Mouse (Mus musculus) MEL (cell line): ENCODE measurements around the gene Gm34653. TPM values are rescaled to one million over a fixed set of nuclear protein-coding genes. Genes with fewer than 3 reads are reported as not detected.
"Not testable (repeated sequence)": the region's sequence is repeated elsewhere in the genome, so short reads cannot be mapped to it uniquely, and the experiment has no call there.

Experiments
- DNase-seq: peaks from one replicate; pipeline ENCODE4 v3.0.0; 2011; ENCODE audit warnings: low read depth, low spot score
- H3K27ac ChIP-seq: 2 replicates; pipeline ENCODE4 v1.5.1; 2012; ENCODE audit warnings: low read depth, mild to moderate bottlenecking, control low read depth, low read length, moderate library complexity; ENCODE audit not compliant: control insufficient read depth
- H3K27me3 ChIP-seq, 2 experiments: fragments of 150-350 bp in 1 of 2; sonication (generic) in 1 of 2; 2 replicates each; pipeline ENCODE4 v1.6.1; 2012; ENCODE audit warnings: low read length in 2 of 2, mild to moderate bottlenecking in 2 of 2, improper control_type of control experiment in 1 of 2, moderate library complexity in 1 of 2; ENCODE audit not compliant: insufficient read depth in 2 of 2, control insufficient read depth in 1 of 2
- H3K36me3 ChIP-seq, 2 experiments: 2 replicates each; pipeline ENCODE4 v1.6.1; 2012 to 2014; ENCODE audit warnings: low read length in 2 of 2, improper control_type of control experiment in 1 of 2, inconsistent platforms in 1 of 2, mild to moderate bottlenecking in 1 of 2; ENCODE audit not compliant: insufficient read depth in 2 of 2, control insufficient read depth in 1 of 2
- H3K4me1 ChIP-seq, 2 experiments: fragments of 150-350 bp in 1 of 2; sonication (generic) in 1 of 2; 2 replicates each; pipeline ENCODE4 v1.6.1; 2012; ENCODE audit warnings: low read length in 2 of 2, improper control_type of control experiment in 1 of 2, mild to moderate bottlenecking in 1 of 2; ENCODE audit not compliant: insufficient read depth in 2 of 2, control insufficient read depth in 1 of 2
- H3K4me3 ChIP-seq, 2 experiments: fragments of 150-350 bp in 1 of 2; sonication (generic) in 1 of 2; 2 replicates each; pipeline ENCODE4 v1.5.1; 2012; ENCODE audit warnings: low read depth in 2 of 2, low read length in 2 of 2, mild to moderate bottlenecking in 2 of 2, moderate library complexity in 2 of 2, control low read depth in 1 of 2, improper control_type of control experiment in 1 of 2; ENCODE audit not compliant: control insufficient read depth in 1 of 2, insufficient read depth in 1 of 2
- H3K79me2 ChIP-seq: 2 replicates; pipeline ENCODE4 v1.6.1; 2012; ENCODE audit warnings: mild to moderate bottlenecking, low read length, moderate library complexity; ENCODE audit not compliant: control insufficient read depth, poor library complexity, insufficient read depth
- H3K9ac ChIP-seq: 2 replicates; pipeline ENCODE4 v1.6.1; 2012; ENCODE audit warnings: low read depth, mild to moderate bottlenecking, control low read depth, low read length, moderate library complexity; ENCODE audit not compliant: control insufficient read depth, poor library complexity, severe bottlenecking
- H3K9me3 ChIP-seq: fragments of 150-350 bp; sonication (generic); replicated peaks from 2 replicates; pipeline ENCODE4 v1.6.1; 2012; ENCODE audit warnings: mild to moderate bottlenecking, low read length, improper control_type of control experiment, moderate library complexity; ENCODE audit not compliant: insufficient read depth
- CTCF ChIP-seq, 3 experiments: IDR thresholded peaks in 2 of 3; conservative IDR thresholded peaks in 1 of 3; 2 replicates each; pipeline ENCODE4 v1.5.1; 2011 to 2012; ENCODE audit warnings: low read length in 3 of 3, low read depth in 2 of 3, mild to moderate bottlenecking in 2 of 3, improper control_type of control experiment in 1 of 3, inconsistent platforms in 1 of 3, mixed read lengths in 1 of 3, moderate library complexity in 1 of 3; ENCODE audit not compliant: control insufficient read depth in 1 of 3, insufficient read depth in 1 of 3, poor library complexity in 1 of 3, severe bottlenecking in 1 of 3
- GATA1 ChIP-seq: IDR thresholded peaks from 2 replicates; pipeline ENCODE4 v1.6.1; 2011; ENCODE audit warnings: low read depth, low read length, improper control_type of control experiment
- KAT2A ChIP-seq: conservative IDR thresholded peaks from 2 replicates; pipeline ENCODE4 v1.6.1; 2012; ENCODE audit warnings: low read depth, low read length, improper control_type of control experiment, inconsistent platforms
- MAX ChIP-seq: IDR thresholded peaks from 2 replicates; pipeline ENCODE4 v1.6.1; 2011; ENCODE audit warnings: low read length, improper control_type of control experiment
- MXI1 ChIP-seq: IDR thresholded peaks from 2 replicates; pipeline ENCODE4 v1.6.1; 2011; ENCODE audit warnings: mild to moderate bottlenecking, low read depth, low read length, improper control_type of control experiment
- MYB ChIP-seq: IDR thresholded peaks from 2 replicates; pipeline ENCODE4 v1.6.1; 2011; ENCODE audit warnings: mild to moderate bottlenecking, low read depth, low read length, improper control_type of control experiment
- NRF1 ChIP-seq: IDR thresholded peaks from 2 replicates; pipeline ENCODE4 v1.6.1; 2014; ENCODE audit warnings: low read depth, mild to moderate bottlenecking, inconsistent platforms, low read length, improper control_type of control experiment, moderate library complexity; ENCODE audit not compliant: poor library complexity, insufficient read depth, severe bottlenecking
- POLR2A ChIP-seq, 2 experiments: IDR thresholded peaks; 2 replicates each; pipeline ENCODE4 v1.6.1; 2011 to 2012; ENCODE audit warnings: low read length in 2 of 2, mild to moderate bottlenecking in 2 of 2, control low read depth in 1 of 2, improper control_type of control experiment in 1 of 2, low read depth in 1 of 2, moderate library complexity in 1 of 2; ENCODE audit not compliant: control insufficient read depth in 1 of 2, insufficient read depth in 1 of 2, poor library complexity in 1 of 2
- POLR2AphosphoS2 ChIP-seq: IDR thresholded peaks from 2 replicates; pipeline ENCODE4 v1.6.1; 2011; ENCODE audit warnings: low read length, improper control_type of control experiment
- POLR2AphosphoS5 ChIP-seq: IDR thresholded peaks from 2 replicates; pipeline ENCODE4 v1.6.1; 2012; ENCODE audit warnings: low read depth, borderline replicate concordance, mild to moderate bottlenecking, inconsistent platforms, low read length, moderate library complexity, mixed read lengths
- RAD21 ChIP-seq: IDR thresholded peaks from 2 replicates; pipeline ENCODE4 v1.6.1; 2011; ENCODE audit warnings: mild to moderate bottlenecking, low read depth, low read length, improper control_type of control experiment
- SIN3A ChIP-seq: IDR thresholded peaks from 2 replicates; pipeline ENCODE4 v1.6.1; 2012; ENCODE audit warnings: low read length, improper control_type of control experiment, inconsistent platforms
- USF1 ChIP-seq: IDR thresholded peaks from 2 replicates; pipeline ENCODE4 v1.6.1; 2014; ENCODE audit warnings: low read depth, mild to moderate bottlenecking, inconsistent platforms, low read length, improper control_type of control experiment, moderate library complexity
- ZC3H11A ChIP-seq: IDR thresholded peaks from 2 replicates; pipeline ENCODE4 v1.6.1; 2012; ENCODE audit warnings: low read depth, mild to moderate bottlenecking, inconsistent platforms, low read length, improper control_type of control experiment
- ZNF384 ChIP-seq: IDR thresholded peaks from 2 replicates; pipeline ENCODE4 v1.6.1; 2012; ENCODE audit warnings: low read depth, mild to moderate bottlenecking, inconsistent platforms, low read length, improper control_type of control experiment
- polyA plus RNA-seq, 2 experiments: library from polyadenylated mRNA; stranded (reverse) in 1 of 2; unstranded in 1 of 2; fragments of >175 nt in 1 of 2; fragments of >200 nt in 1 of 2; gene quantifications; 2 replicates each; pipeline versions ENCODE4 v1.2.1 to v1.2.4; 2012; ENCODE audit warnings: low replicate concordance in 2 of 2, low read depth in 1 of 2; ENCODE audit not compliant: insufficient read length in 2 of 2, insufficient read depth in 1 of 2, missing spikeins in 1 of 2
- total RNA-seq: library from RNA; depleted of rRNA; stranded (reverse); fragments of 300-350 nt; gene quantifications from 2 replicates; pipeline ENCODE4 v1.2.3, GENCODE M21; 2012

The Gm34653 gene
- total and polyA plus RNA-seq, 3 experiments = 0.08 to 0.10 TPM; not detected in 1

DNA sequence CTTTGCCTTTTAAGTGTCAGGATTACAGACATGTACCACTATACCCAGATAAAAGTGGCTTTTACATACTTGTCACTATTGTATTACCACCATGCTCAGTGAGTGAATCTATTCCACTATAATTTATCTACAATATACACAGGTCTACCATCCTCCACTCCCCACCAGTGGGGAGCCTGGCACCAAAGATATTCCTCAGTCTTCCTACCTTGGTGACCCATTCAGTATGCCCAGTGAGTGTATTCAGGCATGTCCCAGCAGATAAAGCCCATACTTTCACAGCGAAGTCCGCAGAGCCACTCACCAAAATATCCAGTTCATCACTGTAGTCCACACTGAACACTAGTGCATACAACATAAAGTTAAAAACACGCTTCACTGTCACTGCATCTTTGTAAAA lies 22.0 kb upstream of the Gm34653 start:
- H3K27me3 ChIP-seq = no peaks in the 10 kb centered on the region
- no peak overlapping the region for H3K27ac ChIP-seq
- peaks cover 16 to 24% of the 10 kb centered on the region in 2 experiments for H3K4me1 ChIP-seq
- no peak overlapping the region for H3K9ac ChIP-seq
- DNase-seq = no peak
- H3K79me2 ChIP-seq = peaks cover 35% of the 10 kb centered on the region
- H3K4me3 ChIP-seq = no peak overlapping the region
- no peak for TF ChIP-seq MXI1
- TF ChIP-seq RAD21 = no peak
- no peak for TF ChIP-seq POLR2AphosphoS2
- no peak for TF ChIP-seq ZC3H11A
- TF ChIP-seq USF1 = no peak
- TF ChIP-seq SIN3A = no peak
- no peak for TF ChIP-seq MYB
- no peak for TF ChIP-seq CTCF (IDR thresholded peaks at IDR 0.05 in 2 of 3, conservative IDR thresholded peaks at IDR 0.05 in 1 of 3; ENCODE audit: control insufficient read depth in 1 of 3, insufficient read depth in 1 of 3, low read depth in 2 of 3, low read length in 3 of 3, poor library complexity in 1 of 3, severe bottlenecking in 1 of 3)
- no peaks in the 10 kb centered on the region for H3K9me3 ChIP-seq
- peaks cover 29 to 57% of the 10 kb centered on the region in 2 experiments for H3K36me3 ChIP-seq

DNA sequence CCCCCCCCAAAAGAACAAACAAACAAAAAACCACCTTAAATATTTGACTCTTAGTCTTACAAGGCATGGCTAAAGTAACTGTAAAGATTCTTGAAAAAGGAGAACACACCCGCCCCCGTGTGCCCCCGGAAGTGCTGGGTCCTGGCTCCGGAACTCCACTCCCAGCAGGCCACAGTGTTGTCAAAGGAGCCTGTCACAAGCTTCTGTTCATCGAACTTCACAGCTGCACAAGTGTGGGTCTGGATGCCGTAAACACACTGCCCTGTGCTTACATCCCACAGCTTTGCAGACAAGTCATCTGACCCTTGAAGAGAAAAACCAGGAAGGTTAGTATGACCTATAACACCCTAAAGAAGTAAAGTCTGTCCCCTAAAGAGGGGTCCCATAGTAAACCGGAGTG lies 20.1 kb upstream of the Gm34653 start:
- H3K4me1 ChIP-seq = peaks cover 13 to 19% of the 10 kb centered on the region in 2 experiments
- no peak overlapping the region for H3K27ac ChIP-seq
- no peak for TF ChIP-seq POLR2AphosphoS5
- TF ChIP-seq NRF1 = no peak
- TF ChIP-seq SIN3A = no peak
- TF ChIP-seq POLR2A (IDR thresholded peaks at IDR 0.05; ENCODE audit: control insufficient read depth in 1 of 2, insufficient read depth in 1 of 2, low read depth in 1 of 2, low read length in 2 of 2, poor library complexity in 1 of 2) = peak in 1 of 2 experiments; percentile 23; a peak in 2 of 4 replicates
- no peak for TF ChIP-seq GATA1
- TF ChIP-seq ZNF384 = no peak
- TF ChIP-seq MAX = no peak
- no peak for TF ChIP-seq KAT2A

DNA sequence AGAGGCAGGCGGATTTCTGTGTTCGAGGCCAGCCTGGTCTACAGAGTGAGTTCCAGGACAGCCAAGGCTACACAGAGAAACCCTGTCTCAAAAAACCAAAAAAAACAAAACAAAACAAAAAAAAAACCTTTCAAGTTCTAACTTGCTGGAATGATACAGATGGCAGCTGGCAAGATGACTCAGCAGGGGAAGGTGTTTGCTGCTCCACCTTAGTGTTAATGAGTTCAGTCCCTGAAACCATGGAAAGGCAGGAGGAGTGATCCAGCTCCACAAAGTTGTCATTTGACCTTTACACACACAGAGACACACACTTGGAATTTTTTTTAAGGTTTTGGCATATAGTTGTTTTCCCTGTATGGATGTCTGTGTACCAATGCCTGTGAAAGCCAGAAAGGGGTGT lies 16.9 kb upstream of the Gm34653 start:
- peaks cover 18 to 25% of the 10 kb centered on the region in 2 experiments for H3K36me3 ChIP-seq
- not testable (repeated sequence) for H3K9ac ChIP-seq, H3K9me3 ChIP-seq, H3K27ac ChIP-seq, DNase-seq, H3K4me1 ChIP-seq, H3K27me3 ChIP-seq, H3K79me2 ChIP-seq, H3K4me3 ChIP-seq
- TF ChIP-seq POLR2AphosphoS2 = 0 out of 2 replicates have a peak, but pooled peaks have one; percentile 2

More for the DNA sequence above, 20.1 kb upstream of the Gm34653 start:
- Histone ChIP-seq H3K79me2 (peaks cover 25% of the 10 kb centered on the region), H3K36me3 (peaks cover 27 to 47% of the 10 kb centered on the region in 2 experiments), H3K9ac (no peak overlapping the region), H3K4me3 (no peak overlapping the region), H3K27me3 (no peaks in the 10 kb centered on the region), H3K9me3 (no peaks in the 10 kb centered on the region)
- DNase-seq = no peak
